Mouse (Mus musculus): ENCODE measurements around the gene Dido1.
"Not testable (repeated sequence)": the region's sequence is repeated elsewhere in the genome, so short reads cannot be mapped to it uniquely, and the experiment has no call there.

Gene Dido1

DNA sequence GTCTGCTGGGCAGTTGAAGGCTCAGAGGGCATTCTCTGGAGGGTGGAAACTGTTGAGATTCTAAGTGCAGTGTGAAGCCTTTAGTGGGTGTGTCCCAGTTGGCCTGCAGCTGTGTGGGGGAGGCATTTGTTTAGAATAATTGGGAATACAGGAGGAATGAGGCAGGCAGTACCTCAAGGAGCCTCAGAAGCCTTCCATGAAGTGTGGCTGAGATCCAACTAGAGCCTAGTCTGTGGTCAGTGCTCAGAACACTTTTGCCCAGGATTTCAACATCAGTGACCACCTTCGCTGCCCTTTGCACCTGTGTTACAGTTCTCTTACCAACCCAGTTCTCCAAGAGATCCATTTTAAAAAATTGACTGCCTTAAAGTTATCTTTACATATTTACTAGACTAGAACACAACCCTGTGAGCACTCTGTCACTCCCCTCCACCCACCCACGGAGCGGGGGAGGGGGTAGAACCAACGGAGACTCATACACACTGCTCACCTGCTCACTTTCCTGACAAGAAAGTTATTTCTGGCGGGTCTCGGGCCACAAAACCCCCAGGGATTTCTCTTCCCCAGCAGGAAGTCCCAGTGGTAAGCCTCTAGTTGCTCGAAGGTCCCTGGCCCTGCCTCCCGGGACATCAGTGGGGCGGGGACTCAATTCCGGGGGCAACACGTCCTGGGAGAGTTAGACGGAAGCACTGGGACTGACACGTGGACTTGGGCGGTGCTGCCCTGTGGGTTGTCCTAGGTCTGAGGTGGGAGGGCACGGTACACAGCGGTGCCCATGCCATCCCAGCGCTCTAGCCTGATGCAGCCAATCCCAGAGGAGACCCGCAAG lies 15.0 kb upstream of the Dido1 start, which contains the start of gene Slc17a9:
TSS of gene Slc17a9 (plus strand) at position 679 of the 829 bp plus-strand sequence.
- DNase-seq (ENCODE audit: low spot score) = no peak

DNA sequence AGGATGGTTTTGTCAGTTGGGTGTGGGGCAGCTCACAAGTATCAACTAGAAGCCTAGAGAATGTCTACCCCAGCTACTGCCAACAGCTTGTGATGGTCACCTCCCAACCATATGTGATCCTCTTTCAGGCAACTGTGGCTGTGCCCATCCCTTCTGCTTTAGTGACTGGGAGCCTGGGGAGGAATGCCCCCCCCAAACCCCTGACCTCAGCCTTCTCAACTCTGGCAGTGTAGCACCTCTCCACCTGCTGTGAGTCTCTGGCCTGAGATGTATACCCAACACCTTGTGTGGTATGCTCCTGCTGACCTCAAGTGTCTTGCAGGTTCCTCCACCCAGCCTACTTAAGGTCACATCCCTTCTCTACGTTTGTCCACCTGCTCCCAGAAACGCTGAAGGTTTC lies 14.1 kb upstream of the Dido1 start:
- DNase-seq (ENCODE audit: low spot score) = no peak

DNA sequence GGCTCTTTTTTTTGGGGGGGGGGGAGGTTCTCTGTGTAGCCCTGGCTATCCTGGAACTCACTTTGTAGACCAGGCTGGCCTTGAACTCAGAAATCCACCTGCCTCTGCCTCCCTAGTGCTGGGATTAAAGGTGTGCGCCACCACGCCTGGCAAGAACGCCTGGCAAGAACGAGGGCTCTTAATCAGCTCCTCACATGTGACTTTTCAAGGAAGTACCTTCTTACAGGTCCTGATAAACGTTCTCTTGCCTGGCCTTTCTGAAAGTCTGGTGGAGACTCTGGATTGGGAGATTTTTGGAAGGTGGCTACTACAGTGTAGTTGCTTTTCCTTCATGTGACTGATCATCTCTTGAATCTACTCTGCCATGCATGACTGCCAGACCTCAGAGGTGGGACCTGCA lies 12.9 kb upstream of the Dido1 start:
- DNase-seq (ENCODE audit: low spot score) = not testable (repeated sequence)

DNA sequence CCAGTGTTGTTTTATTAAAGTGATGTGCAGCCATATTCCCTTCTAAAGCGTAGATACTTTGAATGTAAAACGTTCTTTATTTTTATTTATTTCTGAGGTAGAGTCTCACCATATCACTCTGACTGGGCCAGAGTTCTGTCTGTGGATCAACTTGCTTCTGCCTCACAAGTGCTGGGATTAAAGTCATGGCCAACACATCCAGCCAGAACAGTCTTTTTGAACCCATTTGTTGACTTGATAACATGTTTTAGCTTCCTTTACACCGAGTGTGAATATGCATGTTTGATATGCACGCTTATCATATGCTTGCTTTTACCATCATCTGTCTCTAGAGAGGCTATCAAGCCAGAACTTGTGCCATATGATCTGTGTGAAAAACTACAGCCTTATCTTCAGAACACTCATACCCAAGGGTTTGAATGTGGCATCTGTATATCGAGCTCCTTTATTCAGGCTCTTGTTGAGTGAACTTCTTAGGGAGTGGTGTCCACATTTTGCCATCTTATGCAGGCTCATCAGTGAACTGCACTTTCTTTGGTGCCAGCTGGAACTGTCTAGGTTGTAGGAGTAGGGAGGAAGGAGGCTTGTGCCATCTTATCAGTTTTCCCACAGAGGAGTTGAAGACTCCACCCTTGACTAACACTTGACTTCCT lies 2.4 kb upstream of the Dido1 start:
- no peak for DNase-seq (ENCODE audit: low spot score)

DNA sequence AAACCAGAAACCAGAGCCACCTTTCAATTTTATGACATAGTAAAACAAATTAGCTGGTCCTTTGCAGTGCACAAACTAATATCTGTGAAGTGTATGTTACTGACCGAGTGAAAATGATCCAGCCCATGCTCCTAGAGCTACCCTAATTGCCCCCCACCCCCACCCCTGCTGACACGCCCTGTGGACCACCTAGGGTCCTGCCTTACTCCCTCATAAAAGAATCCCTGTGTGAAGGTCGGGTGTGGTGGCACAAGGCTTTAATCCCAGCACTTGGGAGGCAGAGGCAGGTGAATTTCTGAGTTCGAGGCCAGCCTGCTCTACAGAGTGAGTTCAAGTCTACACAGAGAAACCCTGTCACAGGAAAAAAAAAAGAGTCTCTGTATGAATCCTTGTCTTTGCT lies 1.7 kb upstream of the Dido1 start:
- no peak for DNase-seq (ENCODE audit: low spot score)

DNA sequence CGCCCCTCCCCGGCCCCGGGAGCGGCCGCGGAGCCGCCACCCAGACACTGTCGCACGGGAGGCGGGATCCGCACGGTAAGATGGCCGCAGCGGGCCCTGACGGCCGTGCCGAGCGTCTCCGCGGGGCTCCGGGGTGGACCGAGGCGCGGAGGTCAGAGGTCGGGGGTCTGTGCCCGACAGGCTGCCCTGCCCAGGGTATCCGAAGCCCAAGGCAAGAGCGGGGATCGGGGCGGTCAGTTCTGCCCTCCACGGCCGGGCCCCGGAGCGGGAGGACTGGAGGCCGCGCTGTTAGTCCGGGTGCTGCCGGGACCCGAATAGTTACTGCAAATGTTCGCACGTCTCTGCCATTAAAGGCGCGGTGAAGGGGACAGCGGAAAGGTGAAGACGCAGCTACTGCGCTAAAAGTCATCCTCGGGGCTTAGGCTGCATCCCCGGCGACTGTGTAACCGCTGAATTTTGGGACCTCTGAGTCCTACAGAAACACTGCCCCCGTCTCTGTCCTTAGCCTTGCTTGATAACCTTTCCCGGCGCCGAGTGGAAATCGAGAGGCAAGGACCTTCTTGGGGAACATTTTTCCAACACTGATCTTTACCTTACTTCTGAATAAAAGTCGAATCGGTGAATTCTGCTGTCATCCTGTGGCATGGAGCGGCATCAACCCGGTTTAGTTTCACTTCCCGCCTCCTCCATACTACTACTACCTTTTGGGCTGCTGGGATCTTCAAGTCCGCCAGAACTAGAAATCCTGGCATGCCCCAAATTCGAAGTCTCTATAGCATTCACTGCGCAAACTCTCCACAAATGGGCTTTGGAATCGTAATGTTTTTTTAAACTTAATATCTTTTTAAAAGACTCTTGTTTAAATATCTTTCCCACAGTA lies 717 bp upstream of the Dido1 start:
- DNase-seq (ENCODE audit: low spot score) = no peak

DNA sequence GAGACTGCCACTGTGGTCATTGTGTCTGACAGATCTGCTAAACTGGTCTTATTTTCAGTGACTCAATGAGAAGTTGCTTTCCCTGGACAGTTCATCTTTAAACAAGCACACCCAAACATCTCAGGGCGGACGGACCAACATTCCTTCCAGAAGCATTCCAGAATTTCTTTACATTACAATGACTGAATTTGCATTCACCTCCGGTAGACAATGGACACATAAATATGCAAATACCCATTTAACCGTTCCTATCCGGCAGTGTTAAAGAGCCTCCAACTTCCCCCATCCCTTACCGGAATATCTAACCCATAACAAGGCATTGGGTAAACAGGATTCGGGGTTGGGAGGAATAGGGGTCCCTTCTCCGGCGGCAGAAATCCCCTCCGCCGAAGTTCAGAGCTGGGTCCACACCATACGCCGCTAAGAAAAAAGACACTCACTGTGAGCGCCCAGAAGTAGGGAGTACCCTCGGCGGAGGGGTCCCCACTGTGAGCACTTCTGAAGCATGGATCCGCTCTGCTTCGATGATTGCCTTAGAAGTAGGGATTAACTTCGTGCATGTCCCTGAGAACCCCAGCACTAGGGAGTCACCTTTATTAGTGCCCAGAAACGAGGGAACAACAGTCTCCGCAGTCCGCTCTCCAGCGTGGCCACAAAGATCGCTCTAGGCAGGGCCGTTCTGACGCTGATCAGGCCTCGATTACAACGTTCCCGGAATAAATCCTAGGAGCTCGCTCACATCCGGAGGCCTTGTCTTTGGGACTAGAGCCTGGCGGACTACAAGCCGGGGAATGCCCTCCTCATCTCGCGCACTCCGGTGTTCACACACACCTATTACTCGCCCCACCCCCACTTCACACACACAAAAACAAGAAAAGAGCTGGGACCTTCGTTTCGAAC lies 526 bp downstream of the Dido1 start:
- no peak for DNase-seq (ENCODE audit: low spot score)

DNA sequence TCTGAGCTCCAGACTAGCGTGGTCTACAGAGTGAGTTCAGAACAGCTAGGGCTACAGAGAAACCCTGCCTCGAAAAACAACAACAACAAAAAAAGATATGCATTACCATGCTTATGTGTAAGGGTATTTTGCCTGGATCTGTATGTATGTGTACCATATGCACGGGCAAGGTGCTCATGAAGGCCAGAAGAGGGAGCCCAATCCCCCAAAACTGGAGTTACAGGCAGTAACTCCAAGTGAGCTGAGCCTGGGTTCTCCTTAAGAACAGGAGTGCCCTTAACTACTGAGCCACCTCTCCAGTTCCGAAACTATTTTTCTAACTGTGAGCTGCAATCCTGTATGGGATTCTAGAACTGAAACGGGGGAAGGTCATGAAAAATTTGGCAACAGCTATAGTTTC lies 3.8 kb downstream of the Dido1 start:
- no peak for DNase-seq (ENCODE audit: low spot score)

DNA sequence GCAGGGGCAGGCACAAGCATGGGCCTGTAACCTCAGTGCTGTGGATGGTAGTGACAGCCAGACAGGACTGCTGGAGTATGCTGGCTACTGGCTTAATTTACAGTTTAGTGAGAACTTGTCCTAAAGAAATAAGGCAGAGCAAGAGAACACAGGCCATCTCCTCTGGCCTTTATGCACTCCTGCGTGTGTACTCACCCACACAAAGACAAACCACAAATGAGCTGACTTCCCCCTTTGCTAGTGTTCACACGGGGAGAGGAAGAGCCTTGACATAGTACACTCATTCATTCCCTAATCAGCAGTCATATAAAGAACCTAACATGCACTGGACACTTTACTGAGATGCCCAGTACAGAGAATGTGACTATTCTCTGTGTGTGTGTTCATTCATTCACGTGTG lies 4.7 kb downstream of the Dido1 start:
- DNase-seq (ENCODE audit: low spot score) = no peak

DNA sequence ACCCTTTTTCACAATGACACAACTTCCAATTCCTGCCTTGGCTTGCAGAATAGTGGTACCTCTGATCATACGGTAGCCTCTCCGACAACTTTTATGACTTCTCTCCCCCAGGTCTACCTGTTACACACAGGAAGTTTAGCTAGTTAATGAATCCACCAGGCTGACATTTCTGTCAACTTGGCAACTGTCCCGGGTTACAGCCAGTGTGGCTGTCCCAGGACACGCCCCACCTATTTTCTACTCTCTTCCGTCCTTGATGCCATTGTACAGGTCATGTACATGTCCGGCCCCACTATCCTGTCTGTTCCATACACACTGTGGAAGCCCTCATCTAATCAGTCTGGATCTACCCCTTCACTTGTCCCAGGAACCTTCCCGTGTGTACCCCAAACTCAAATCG lies 5.2 kb downstream of the Dido1 start:
- no peak for DNase-seq (ENCODE audit: low spot score)

DNA sequence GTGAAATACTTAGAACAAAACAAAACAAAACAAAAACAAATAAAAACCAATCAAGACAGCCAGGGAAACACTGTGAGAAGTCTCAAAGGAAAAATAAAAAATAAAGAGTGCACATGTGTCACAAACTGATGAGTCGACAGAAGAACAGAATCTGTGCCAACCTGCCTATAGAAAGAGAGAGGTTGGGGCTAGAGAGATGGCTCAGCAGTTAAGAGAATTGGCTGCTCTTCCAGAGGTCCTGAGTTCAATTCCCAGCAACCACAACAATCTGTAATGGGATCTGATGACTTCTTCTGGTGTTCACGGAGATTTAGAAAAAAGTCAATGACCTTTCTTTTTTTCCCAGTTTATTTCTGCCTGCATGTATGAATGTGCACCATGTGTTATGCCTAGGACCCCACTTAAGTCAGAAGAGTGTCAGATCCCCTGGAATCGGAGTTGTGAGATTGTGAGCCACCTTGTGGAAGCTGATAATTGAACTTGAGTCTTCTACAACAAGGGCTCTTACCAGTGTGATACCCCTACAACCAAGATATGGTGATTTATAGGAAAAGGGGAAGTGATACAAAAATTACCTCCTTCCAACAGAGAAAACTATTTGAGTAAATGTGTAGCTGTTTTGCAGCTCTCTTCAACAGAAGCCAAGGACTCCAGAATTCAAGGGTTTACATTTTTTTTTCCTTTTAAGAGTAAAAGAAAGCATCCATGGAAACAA lies 6.0 kb downstream of the Dido1 start:
- DNase-seq (ENCODE audit: low spot score) = no peak

DNA sequence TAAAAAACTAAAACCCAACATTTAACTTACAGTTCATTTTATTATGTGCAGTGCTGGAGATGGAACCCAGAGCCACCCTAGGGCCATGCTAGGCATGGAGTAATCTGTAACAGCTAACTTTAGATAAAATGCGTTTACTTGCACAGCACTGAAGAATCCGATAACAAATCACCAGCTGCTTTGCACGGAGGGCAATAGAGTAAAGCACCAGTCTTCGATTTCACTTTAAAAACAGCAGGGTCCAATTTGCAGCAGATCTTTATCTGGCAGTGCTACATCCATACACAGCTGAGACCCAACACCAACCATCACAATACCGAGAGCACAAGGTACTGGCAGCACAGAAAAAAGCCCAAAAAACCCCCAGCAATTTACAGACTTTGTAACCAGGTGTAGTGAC lies 6.6 kb downstream of the Dido1 start:
- no peak for DNase-seq (ENCODE audit: low spot score)

DNA sequence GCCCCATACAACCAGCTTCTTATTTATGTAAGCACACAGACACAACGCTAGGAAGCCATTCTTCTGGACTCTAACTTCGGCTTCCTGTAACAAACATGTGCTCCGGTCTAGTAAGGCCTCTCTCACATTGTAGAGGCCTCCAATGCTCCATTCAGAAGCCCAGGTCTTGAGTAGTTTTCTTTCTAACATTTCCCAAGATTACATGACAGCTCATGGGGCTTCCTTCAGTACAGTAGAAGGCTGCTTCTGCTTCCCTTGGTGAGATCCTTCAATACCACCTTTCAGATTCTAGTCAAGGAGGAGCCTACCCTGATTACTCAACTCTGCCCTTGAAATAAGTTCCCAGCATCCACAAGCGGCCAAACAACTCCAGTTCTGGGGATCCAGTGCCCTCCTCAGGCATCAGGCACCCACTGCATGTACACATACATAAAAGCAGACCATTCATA lies 7.1 kb downstream of the Dido1 start:
- no peak for DNase-seq (ENCODE audit: low spot score)

DNA sequence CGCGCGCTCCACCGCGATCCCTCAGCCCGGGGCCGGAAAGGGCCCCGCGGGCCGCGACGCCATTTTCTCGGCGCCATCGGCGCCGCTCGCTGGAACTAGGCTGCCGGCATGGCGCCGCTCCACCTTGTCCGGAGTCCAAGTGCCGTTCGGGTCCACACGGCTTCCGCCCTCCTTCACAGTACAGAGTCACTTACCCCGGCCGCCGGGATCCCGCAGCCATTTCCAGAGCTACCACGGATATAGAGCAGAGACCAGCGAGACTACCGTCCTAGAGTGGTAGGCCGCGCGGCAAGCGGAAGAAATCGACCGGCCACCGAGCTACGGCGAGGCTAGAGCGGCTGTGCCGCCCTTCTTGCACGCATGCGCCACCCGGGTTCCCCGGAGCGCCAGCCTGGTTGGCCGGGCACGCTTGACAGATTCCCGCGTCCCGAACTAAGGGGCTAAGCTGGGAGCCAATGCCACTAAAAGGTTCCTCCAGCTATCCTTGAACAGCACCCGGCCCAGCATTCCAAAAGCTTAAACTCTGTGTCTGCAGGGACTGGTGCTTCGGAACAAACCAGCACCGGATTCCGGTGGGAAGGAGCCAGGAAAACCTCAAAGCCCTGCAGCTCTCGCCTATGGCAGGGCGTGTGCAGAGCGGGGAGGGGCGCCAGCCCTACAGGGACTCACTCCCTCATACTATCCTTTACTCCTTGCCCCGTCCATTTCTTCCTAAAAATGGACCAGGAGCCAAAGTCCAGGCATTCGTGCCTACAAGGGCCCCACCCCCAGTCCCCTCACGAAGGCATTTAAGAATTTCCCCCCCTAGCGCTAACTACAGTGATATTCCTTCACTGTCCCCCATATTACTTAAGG lies 7.8 kb downstream of the Dido1 start:
- DNase-seq (ENCODE audit: low spot score) = peak; percentile 58

DNA sequence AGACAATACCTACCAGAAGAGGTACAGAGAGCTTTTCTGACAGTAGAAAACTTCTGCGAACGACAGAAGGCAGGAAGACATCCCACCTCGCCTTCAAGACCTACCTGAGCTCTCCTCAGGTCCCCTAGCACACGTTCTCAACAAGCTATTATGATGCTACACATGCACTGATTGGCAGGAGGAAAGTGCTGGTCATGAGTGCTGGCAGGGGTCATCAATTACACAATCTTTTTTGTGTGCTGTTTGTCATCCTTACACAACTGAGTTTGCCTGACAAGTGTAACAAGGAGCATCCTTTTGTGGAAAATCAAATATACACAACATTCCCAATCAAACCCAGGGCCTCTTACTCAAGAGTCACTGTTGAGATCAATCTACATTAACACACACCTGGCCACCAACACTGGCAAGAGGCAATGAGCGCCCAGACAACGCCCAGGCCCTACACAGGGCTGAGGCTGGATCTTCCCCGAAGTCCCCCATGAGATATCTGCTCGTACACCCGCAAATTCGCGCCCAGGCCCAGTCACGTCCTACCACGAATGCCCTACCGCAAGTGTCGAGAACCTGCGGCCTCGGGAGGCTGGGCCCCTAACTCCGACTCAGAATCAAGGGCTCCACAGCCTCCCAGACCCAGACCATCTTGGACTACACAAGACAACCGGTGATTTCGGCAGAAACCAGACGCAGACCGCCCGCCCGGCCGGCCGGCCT lies 8.6 kb downstream of the Dido1 start:
- no peak for DNase-seq (ENCODE audit: low spot score)

DNA sequence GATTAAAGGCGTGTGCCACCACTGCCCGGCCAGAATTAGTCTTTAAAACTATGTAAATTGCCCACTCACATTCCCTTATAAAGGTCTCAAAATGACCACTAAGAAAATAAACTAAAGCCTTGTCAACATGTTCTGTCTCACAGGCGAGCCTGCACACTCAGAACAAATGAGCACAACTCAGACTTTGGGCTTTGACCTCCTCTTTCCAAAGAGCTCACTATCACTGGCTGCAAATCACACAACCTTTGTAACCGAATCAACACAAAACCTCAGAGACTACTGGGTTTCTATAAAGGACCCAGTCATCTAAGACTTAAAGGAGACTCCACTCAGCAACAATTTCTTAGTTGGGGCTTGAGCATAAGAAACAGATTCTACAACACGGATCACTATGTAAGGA lies 9.3 kb downstream of the Dido1 start:
- DNase-seq (ENCODE audit: low spot score) = no peak

DNA sequence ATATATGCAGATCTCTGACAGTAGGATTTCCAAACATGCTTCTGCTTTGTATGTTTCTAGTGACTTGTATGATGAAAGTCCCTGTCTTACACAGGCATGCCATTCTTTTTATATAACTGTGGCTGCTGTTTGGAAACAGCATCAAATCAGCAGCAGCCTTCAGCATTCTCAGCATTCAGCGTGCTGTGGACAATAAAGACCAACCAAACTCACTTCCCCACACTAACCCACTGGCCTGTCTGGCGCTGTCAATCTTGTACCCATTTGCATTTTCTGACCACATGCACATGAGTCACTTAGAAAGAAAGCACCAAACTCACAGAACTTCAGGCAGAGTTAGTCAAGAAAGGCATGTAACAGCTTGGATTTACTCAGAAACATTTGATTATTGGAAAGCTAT lies 14.6 kb downstream of the Dido1 start:
- DNase-seq (ENCODE audit: low spot score) = no peak

DNA sequence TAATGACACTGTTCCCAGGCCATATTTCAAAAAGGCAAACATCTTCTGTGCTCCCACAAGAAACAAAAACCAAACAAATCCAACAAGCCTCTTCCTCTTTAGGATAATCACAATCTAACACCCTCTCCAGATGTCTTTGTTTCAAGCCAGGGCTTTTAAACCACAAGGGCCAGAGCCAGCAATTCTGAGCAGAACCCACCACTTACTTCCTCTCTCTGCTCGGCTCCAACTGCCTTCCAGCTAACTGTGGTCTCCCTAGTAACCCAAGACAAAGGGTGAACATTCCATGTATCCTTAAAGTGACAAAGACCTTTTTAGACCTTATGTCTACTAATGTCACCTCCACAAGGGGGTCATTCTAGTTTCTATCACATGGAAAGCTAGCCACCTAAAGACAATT lies 17.2 kb downstream of the Dido1 start:
- no peak for DNase-seq (ENCODE audit: low spot score)

DNA sequence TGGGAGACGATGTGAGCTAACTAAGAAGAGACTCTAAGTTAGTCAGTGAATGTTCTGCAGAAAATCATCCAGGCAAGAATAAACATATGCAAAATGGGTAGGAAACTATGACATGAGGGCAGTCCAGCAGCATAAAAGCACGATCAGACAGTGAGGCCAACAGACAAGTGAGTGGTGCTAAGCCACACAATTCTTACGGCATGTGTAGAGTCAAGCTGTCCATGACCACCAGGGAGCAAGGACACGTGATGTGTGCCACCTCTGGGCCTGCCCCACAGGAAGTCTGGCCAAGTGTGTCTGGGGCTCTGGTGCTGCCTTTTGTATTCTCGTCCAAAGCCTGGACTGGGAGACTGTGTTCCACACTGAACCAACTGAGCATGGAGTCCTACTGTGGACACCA lies 20.0 kb downstream of the Dido1 start:
- DNase-seq (ENCODE audit: low spot score) = no peak

Measured in urinary bladder, postnatal 10 days (tissue).